In genomic region chr10:71058616-71059247, GRCm38 (mm10) we compare ENCODE assay signal across 10 mouse cellular contexts.
DNase-seq lines count a peak whose midpoint lies in the region; ATAC-seq lines count a peak whose summit lies in the region.
"Had no signal": no experiment of that assay in that cellular context is flagged by ENCODE, and none has a peak within 500 bp of the region (broad histone marks: within the 10 kb centered on the region; RNA-seq: fewer than 3 reads in every experiment).

No protein-coding gene starts in this region.

- no peak overlapping the region for H3K27ac ChIP-seq in hindbrain, embryonic 11.5 days (ENCODE audit: low read depth, low read length)
- no peak overlapping the region; the same call in 1 of the 2 replicates for H3K27ac ChIP-seq in hindbrain, embryonic 13.5 days
- H3K27ac ChIP-seq in heart, embryonic 15.5 days = peak overlapping the region; percentile 75
- H3K27ac ChIP-seq in stomach, embryonic 14.5 days (ENCODE audit: low read length) = peak overlapping the region; percentile 30
- H3K27ac ChIP-seq: neural tube, embryonic 13.5 days had no signal

- H3K9me3 ChIP-seq in hindbrain, embryonic 11.5 days (ENCODE audit: control insufficient read depth, low read length) = no peaks in the 10 kb centered on the region
- H3K9me3 ChIP-seq in hindbrain, embryonic 13.5 days = no peaks in the 10 kb centered on the region
- no peaks in the 10 kb centered on the region for H3K9me3 ChIP-seq in heart, embryonic 15.5 days (replicated peaks)
- no peaks in the 10 kb centered on the region for H3K9me3 ChIP-seq in stomach, embryonic 14.5 days (ENCODE audit: control insufficient read depth, low read depth, low read length)
- H3K9me3 ChIP-seq: neural tube, embryonic 13.5 days had no signal

- 49% methylated on average over 14 of the region's 14 CpGs for WGBS in hindbrain, embryonic 11.5 days
- WGBS in hindbrain, embryonic 13.5 days = 57% methylated on average over 14 of the region's 14 CpGs
- whole genome bisulfite sequencing in heart, embryonic 15.5 days = 16% methylated on average over 14 of the region's 14 CpGs
- WGBS in stomach, embryonic 14.5 days = 14% methylated on average over 14 of the region's 14 CpGs

- H3K4me1 ChIP-seq in hindbrain, embryonic 11.5 days (replicated peaks; ENCODE audit: control insufficient read depth, insufficient read depth, low read length) = no peaks in the 10 kb centered on the region
- peaks cover 17% of the 10 kb centered on the region for H3K4me1 ChIP-seq in hindbrain, embryonic 13.5 days (replicated peaks)
- H3K4me1 ChIP-seq in heart, embryonic 15.5 days (replicated peaks) = peaks cover 33% of the 10 kb centered on the region
- peaks cover 16% of the 10 kb centered on the region for H3K4me1 ChIP-seq in stomach, embryonic 14.5 days (ENCODE audit: control insufficient read depth, insufficient read depth, low read length)

- H3K36me3 ChIP-seq in hindbrain, embryonic 11.5 days (ENCODE audit: control insufficient read depth, insufficient read depth, low read length) = no peaks in the 10 kb centered on the region
- H3K36me3 ChIP-seq in hindbrain, embryonic 13.5 days = no peaks in the 10 kb centered on the region
- no peaks in the 10 kb centered on the region for H3K36me3 ChIP-seq in heart, embryonic 15.5 days
- H3K36me3 ChIP-seq in stomach, embryonic 14.5 days (ENCODE audit: control insufficient read depth, insufficient read depth, low read length) = no peaks in the 10 kb centered on the region
- H3K36me3 ChIP-seq: neural tube, embryonic 13.5 days had no signal

- no peak for ATAC-seq in hindbrain, embryonic 11.5 days (ENCODE audit: low FRiP score)
- ATAC-seq in hindbrain, embryonic 13.5 days (ENCODE audit: low FRiP score) = no peak
- peak; percentile 23; the same call in 1 of the 2 replicates for ATAC-seq in heart, embryonic 15.5 days (replicated peaks; ENCODE audit: insufficient number of reproducible peaks, insufficient read depth, low FRiP score, low read depth)
- peak; percentile 68 for ATAC-seq in stomach, embryonic 14.5 days (ENCODE audit: insufficient number of reproducible peaks, insufficient read depth, low FRiP score, low read depth)

- H3K4me3 ChIP-seq in hindbrain, embryonic 11.5 days (ENCODE audit: low read depth, low read length) = no peak overlapping the region
- no peak overlapping the region for H3K4me3 ChIP-seq in hindbrain, embryonic 13.5 days
- no peak overlapping the region for H3K4me3 ChIP-seq in heart, embryonic 15.5 days
- H3K4me3 ChIP-seq in stomach, embryonic 14.5 days (ENCODE audit: low read depth, low read length) = no peak overlapping the region
- H3K4me3 ChIP-seq: neural tube, embryonic 13.5 days had no signal

- no peak overlapping the region for H3K9ac ChIP-seq in hindbrain, embryonic 11.5 days (ENCODE audit: low read depth, low read length)
- no peak overlapping the region for H3K9ac ChIP-seq in hindbrain, embryonic 13.5 days
- no peak overlapping the region for H3K9ac ChIP-seq in heart, embryonic 15.5 days
- H3K9ac ChIP-seq in stomach, embryonic 14.5 days (replicated peaks; ENCODE audit: low read depth, low read length) = no peak overlapping the region
- H3K9ac ChIP-seq: neural tube, embryonic 13.5 days had no signal

- DNase-seq in hindbrain, embryonic 11.5 days (ENCODE audit: low spot score) = peak; percentile 8
- peak; percentile 10 for DNase-seq in embryo, embryonic 9.5 days (ENCODE audit: extremely low spot score)
- DNase-seq in kidney, postnatal 4 days = peak; percentile 29 to 56
- DNase-seq in spleen, adult 12 weeks (ENCODE audit: low spot score) = no peak
- no peak for DNase-seq in right cerebral cortex, postnatal 25 days

- H3K27me3 ChIP-seq in hindbrain, embryonic 11.5 days (ENCODE audit: control insufficient read depth, insufficient read depth, low read length) = no peaks in the 10 kb centered on the region
- no peaks in the 10 kb centered on the region for H3K27me3 ChIP-seq in hindbrain, embryonic 13.5 days
- no peaks in the 10 kb centered on the region for H3K27me3 ChIP-seq in heart, embryonic 15.5 days
- H3K27me3 ChIP-seq in stomach, embryonic 14.5 days (ENCODE audit: control insufficient read depth, insufficient read depth, low read length) = no peaks in the 10 kb centered on the region
- H3K27me3 ChIP-seq: CH12.LX; neural tube, embryonic 13.5 days had no signal

- no peak overlapping the region for H3K4me2 ChIP-seq in hindbrain, embryonic 11.5 days (replicated peaks; ENCODE audit: low read depth, low read length)
- H3K4me2 ChIP-seq in hindbrain, embryonic 13.5 days = no peak overlapping the region
- peak overlapping the region; percentile 43 for H3K4me2 ChIP-seq in heart, embryonic 15.5 days
- 0 out of 2 replicates have a peak overlapping the region, but pooled peaks have one; percentile 5 for H3K4me2 ChIP-seq in stomach, embryonic 14.5 days (replicated peaks; ENCODE audit: low read depth, low read length)
- H3K4me2 ChIP-seq: neural tube, embryonic 13.5 days had no signal

Comparison
In these comparisons a context has a peak if more than half of its experiments do, and no peak if none do; other contexts are left out.
1. ATAC-seq: peak in heart, embryonic 15.5 days (single experiment) and stomach, embryonic 14.5 days (single experiment); none in hindbrain, embryonic 11.5 days (single experiment) and hindbrain, embryonic 13.5 days (single experiment).
2. DNase-seq: peak in hindbrain, embryonic 11.5 days (single experiment), embryo, embryonic 9.5 days (single experiment) and kidney, postnatal 4 days (2 of 2); none in spleen, adult 12 weeks (single experiment) and right cerebral cortex, postnatal 25 days (single experiment).
3. H3K27ac ChIP-seq: peak in heart, embryonic 15.5 days (single experiment) and stomach, embryonic 14.5 days (single experiment); none in hindbrain, embryonic 11.5 days (single experiment) and hindbrain, embryonic 13.5 days (single experiment).
4. H3K4me2 ChIP-seq: peak in heart, embryonic 15.5 days (single experiment) and stomach, embryonic 14.5 days (single experiment); none in hindbrain, embryonic 11.5 days (single experiment) and hindbrain, embryonic 13.5 days (single experiment).